Mouse (Mus musculus) midbrain, postnatal 0 days (tissue): ENCODE data around the gene Actn4. TPM values are rescaled to one million over a fixed set of nuclear protein-coding genes. Genes with fewer than 3 reads are reported as not detected.

Source experiments
- ATAC-seq: fragments of 200-750 bp; cut with Nextera tagmentation; 2 replicates; pipeline ENCODE4 v1.8.0; 2017; ENCODE audit warnings: moderate number of reproducible peaks, mild to moderate bottlenecking, moderate TSS enrichment, moderate library complexity; ENCODE audit not compliant: low FRiP score
- DNase-seq: peaks from one replicate; pipeline ENCODE4 v3.0.0-alpha.2; 2015; ENCODE audit warnings: low spot score
- H3K27ac ChIP-seq: fragments of 300-500 bp; sonication (generic); 2 replicates; pipeline ENCODE4 v1.5.1; 2014; ENCODE audit warnings: low read depth, mild to moderate bottlenecking, low read length, mixed read lengths
- H3K27me3 ChIP-seq: fragments of 300-500 bp; sonication (generic); 2 replicates; pipeline ENCODE4 v1.6.1; 2014; ENCODE audit warnings: low read length, control low read depth, mixed read lengths; ENCODE audit not compliant: insufficient read depth
- H3K36me3 ChIP-seq: fragments of 300-500 bp; sonication (generic); 2 replicates; pipeline ENCODE4 v1.6.1; 2014; ENCODE audit warnings: low read length, control low read depth, mixed read lengths; ENCODE audit not compliant: insufficient read depth
- H3K4me1 ChIP-seq: fragments of 300-500 bp; sonication (generic); 2 replicates; pipeline ENCODE4 v1.6.1; 2014; ENCODE audit warnings: mild to moderate bottlenecking, control low read depth, antibody characterized with exemption, low read length, mixed read lengths; ENCODE audit not compliant: insufficient read depth
- H3K4me2 ChIP-seq: fragments of 300-500 bp; sonication (generic); 2 replicates; pipeline ENCODE4 v1.6.1; 2014; ENCODE audit warnings: low read depth, mild to moderate bottlenecking, low read length, mixed read lengths; ENCODE audit not compliant: poor library complexity, severe bottlenecking
- H3K4me3 ChIP-seq: fragments of 300-500 bp; sonication (generic); 2 replicates; pipeline ENCODE4 v1.5.1; 2014; ENCODE audit warnings: low read depth, mild to moderate bottlenecking, low read length, moderate library complexity
- H3K9ac ChIP-seq: fragments of 300-500 bp; sonication (generic); replicated peaks from 2 replicates; pipeline ENCODE4 v1.6.1; 2014; ENCODE audit warnings: mild to moderate bottlenecking, low read length, moderate library complexity, mixed read lengths; ENCODE audit not compliant: poor library complexity, severe bottlenecking
- H3K9me3 ChIP-seq: fragments of 300-500 bp; sonication (generic); 2 replicates; pipeline ENCODE4 v1.6.1; 2016; ENCODE audit warnings: low read length, control low read depth
- CTCF ChIP-seq: IDR thresholded peaks from 2 replicates; pipeline ENCODE4 v1.5.1; 2016; ENCODE audit warnings: antibody characterized with exemption, mild to moderate bottlenecking
- WGBS: fragments of 180-500 bp; shearing (Covaris S2); extraction: QIAGEN DNeasy Blood & Tissue Kit; methylation state at CpG from one replicate; pipeline ENCODE4 v1.1.7; 2014; 5-methylcytosine and 5-hydroxymethylcytosine counted together
- polyA plus RNA-seq: library from polyadenylated mRNA; unstranded; fragments of >200 nt; fragmentation: Nextera tagmentation; extraction: Ambion mirVana; gene quantifications from 2 replicates; pipeline ENCODE4 v1.2.1, GENCODE M21; 2015
- total RNA-seq: library from RNA; depleted of rRNA; stranded (reverse); fragments of >200 nt; gene quantifications from 2 replicates; pipeline ENCODE4 v1.2.3, GENCODE M21; 2014

Gene Actn4
- total and polyA plus RNA-seq, 2 experiments from 2014 or later: 74.7 to 101 TPM

DNA sequence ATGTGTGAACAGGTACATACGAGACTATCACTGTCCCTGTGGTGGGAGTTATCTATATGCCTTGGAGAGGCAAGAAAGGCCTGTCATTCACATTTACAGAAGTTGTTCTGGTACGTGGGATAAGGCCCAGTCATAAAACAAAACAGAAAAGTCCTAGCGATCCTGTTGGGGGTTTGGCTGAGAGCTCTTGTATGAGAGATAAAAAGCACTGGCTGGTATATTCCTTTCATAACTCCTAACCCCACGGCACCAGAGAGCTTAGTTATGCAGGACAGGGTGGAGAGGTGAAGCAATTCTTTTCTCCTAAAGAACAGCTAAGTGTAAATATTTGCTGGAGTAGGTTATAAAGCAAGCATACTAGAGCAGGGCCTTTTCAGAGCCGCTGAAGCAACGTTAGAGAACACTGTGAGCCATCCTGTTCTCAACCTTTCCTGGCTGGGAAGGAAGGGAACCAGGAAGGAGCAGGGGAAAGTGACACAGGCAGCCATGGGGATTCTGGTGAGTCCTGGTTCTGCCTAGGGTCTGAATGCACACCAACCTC is 2.6 kb downstream of the Actn4 start:
- Histone ChIP-seq H3K4me1 (peaks cover 22% of the 10 kb centered on the region), H3K27ac (peak overlapping the region; percentile 12; the same call in 1 of the 2 replicates)

DNA sequence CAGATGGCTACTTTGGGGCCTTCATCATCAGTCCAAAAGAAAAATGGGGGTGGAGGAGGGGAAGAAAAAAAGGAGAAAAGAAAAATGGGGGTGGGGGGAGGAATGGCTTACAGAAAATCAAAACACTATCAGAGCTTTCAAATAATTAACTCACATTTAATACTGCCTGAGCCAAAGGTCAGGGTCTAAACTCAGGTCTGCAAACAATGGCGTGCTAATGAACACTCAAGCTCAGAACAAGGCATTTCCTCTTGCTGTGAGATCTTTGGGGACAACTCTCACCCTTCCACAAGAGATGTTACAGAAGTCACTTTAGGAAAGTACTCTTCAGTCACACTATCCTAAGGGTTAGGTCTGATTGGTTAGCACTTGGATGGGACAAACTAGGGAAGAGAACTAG is 3.4 kb downstream of the Actn4 start:
- no peaks in the 10 kb centered on the region for H3K27me3 ChIP-seq
- no peak for TF ChIP-seq CTCF
- DNase-seq: no peak
- WGBS: 72% methylated on average over 1 of the region's 1 CpGs
- H3K9me3 ChIP-seq: no peaks in the 10 kb centered on the region
- no peak overlapping the region for H3K4me2 ChIP-seq
- H3K9ac ChIP-seq: no peak overlapping the region
- no peak overlapping the region for H3K4me3 ChIP-seq
- no peaks in the 10 kb centered on the region for H3K36me3 ChIP-seq
- H3K4me1 ChIP-seq: peaks cover 22% of the 10 kb centered on the region
- no peak overlapping the region for H3K27ac ChIP-seq
- ATAC-seq: no peak

More for the DNA sequence above, 2.6 kb downstream of the Actn4 start:
- DNase-seq (no peak), ATAC-seq (no peak)
- Histone ChIP-seq H3K27me3 (no peaks in the 10 kb centered on the region), H3K36me3 (no peaks in the 10 kb centered on the region), H3K9me3 (no peaks in the 10 kb centered on the region), H3K4me3 (peak overlapping the region; percentile 99; the same call in 1 of the 2 replicates), H3K4me2 (peak overlapping the region; percentile 91), H3K9ac (no peak overlapping the region)
- no peak for TF ChIP-seq CTCF
- 49% methylated on average over 6 of the region's 6 CpGs for WGBS

DNA sequence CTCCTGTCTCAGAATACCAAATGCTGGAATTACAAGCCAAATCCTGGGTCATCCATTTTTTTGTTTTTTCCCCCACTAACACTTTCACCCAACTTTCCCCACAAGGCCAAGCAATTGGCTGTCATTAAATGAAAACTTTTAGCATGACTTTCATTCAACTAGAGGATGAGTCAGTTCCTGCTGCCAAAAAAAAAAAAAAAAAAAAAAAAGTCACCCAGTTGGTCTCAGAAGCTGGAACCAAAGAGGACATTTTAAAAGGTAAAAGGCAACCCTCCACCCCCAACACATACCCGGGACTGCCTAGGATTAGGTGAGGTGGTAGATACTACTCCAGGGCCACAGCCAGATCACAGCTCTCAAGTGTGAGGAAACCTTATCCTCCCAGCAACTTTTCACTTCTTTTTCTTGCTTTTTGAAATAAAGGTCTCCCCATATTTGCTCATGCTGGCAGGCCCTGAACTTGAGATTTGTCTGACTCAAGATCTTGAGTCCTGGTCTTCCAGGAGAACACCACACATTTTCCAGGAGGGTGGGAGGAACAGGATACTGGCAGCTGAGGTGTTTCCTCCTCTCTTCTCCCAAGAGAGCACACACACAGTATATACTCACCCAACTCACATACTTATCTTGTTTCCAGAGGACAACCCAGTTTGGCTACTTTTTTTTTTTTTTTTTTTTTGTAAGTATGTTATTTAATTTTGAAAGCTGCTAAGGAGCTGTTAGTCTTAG is 4.0 kb downstream of the Actn4 start:
- H3K27ac ChIP-seq: no peak overlapping the region
- 78% methylated on average over 1 of the region's 1 CpGs for WGBS
- TF ChIP-seq CTCF: no peak
- no peak overlapping the region for H3K4me2 ChIP-seq
- no peaks in the 10 kb centered on the region for H3K36me3 ChIP-seq
- H3K4me3 ChIP-seq: no peak overlapping the region
- no peaks in the 10 kb centered on the region for H3K27me3 ChIP-seq
- H3K9me3 ChIP-seq: no peaks in the 10 kb centered on the region
- peaks cover 22% of the 10 kb centered on the region for H3K4me1 ChIP-seq
- ATAC-seq (no peak), DNase-seq (no peak)
- H3K9ac ChIP-seq: no peak overlapping the region

DNA sequence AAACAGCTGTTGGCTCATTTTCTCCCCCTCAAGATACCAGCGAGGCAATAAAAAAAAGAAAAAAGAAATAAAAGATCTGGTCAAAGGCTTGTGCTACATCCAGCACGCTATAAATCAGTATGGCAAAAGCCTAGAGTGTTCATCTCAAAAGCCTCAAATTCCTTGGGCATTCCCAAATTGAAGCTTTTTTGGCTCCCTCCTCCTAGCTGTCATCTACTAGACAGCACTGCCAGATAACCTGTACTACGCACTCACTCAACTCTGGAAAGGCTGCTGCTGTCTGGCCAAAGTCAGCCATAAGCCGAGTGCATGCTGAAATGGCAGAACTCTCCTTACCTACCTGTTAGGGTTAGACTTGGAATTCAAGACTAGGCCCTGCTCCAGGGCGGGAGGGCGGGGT is 4.9 kb downstream of the Actn4 start:
- no peak overlapping the region for H3K27ac ChIP-seq
- ATAC-seq: no peak
- no peak for DNase-seq
- no peaks in the 10 kb centered on the region for H3K27me3 ChIP-seq
- H3K4me2 ChIP-seq: no peak overlapping the region
- WGBS: 90% methylated on average over 6 of the region's 6 CpGs
- peaks cover 22% of the 10 kb centered on the region for H3K4me1 ChIP-seq
- no peaks in the 10 kb centered on the region for H3K36me3 ChIP-seq
- no peaks in the 10 kb centered on the region for H3K9me3 ChIP-seq
- no peak for TF ChIP-seq CTCF
- no peak overlapping the region for H3K4me3 ChIP-seq
- H3K9ac ChIP-seq: no peak overlapping the region

DNA sequence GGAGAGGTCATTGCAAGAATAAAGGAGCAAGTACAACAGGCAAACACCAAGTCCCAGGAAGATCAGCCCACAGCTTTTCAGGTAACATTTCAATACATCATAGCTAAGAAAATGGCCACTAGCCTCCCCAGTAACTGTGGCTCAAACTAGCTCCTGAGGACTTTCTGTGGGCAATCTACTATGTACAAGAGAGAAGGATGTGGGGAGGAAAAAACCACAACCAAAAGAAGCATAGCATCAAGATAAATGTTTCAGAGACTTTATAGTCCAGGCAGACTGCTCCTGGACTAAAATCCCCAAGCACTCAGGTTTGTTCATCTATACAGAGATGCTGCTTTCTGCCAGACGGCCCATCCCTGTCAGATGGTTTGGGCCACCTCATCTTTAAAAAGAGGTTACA is 5.9 kb downstream of the Actn4 start:
- H3K4me1 ChIP-seq: peaks cover 22% of the 10 kb centered on the region
- H3K9me3 ChIP-seq: no peaks in the 10 kb centered on the region
- H3K36me3 ChIP-seq: no peaks in the 10 kb centered on the region
- H3K4me2 ChIP-seq: no peak overlapping the region
- 85% methylated on average over 1 of the region's 1 CpGs for WGBS
- TF ChIP-seq CTCF: no peak
- ATAC-seq (no peak), DNase-seq (no peak)
- no peak overlapping the region for H3K4me3 ChIP-seq
- H3K27ac ChIP-seq: no peak overlapping the region
- no peak overlapping the region for H3K9ac ChIP-seq
- H3K27me3 ChIP-seq: no peaks in the 10 kb centered on the region

DNA sequence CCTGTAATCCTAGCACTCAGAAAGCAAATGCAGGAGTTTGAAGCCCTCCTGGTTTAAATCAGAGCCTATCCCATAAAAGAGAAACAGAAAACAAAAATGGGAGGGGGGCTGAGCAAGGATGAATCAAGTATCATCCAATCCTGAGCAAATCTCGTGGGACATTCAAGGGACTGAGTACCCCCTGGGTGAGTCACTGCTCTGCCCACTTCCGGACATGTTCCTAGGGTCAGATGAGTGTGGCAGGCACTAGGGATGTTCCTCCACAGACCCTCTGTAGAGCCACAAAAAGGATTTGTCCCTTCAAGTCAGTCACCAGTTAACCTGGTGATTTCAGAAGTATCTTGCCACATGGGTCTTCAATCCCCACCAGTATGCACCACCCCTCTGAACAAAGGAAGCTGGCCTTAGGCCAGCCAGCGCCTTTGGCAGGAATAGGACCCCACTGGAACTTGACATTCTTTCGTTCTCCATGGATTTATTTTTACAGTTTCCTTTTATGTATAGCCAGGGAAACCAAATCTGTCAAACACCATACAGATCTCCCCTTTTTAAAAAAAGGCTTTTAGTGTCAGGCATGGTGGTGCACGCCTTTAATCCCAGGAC is 6.7 kb downstream of the Actn4 start:
- no peak for TF ChIP-seq CTCF
- no peak overlapping the region for H3K4me3 ChIP-seq
- H3K36me3 ChIP-seq: no peaks in the 10 kb centered on the region
- WGBS: 39% methylated on average over 5 of the region's 5 CpGs
- peaks cover 14% of the 10 kb centered on the region for H3K4me1 ChIP-seq
- no peak for ATAC-seq
- H3K27ac ChIP-seq: no peak overlapping the region
- no peaks in the 10 kb centered on the region for H3K27me3 ChIP-seq
- H3K4me2 ChIP-seq: no peak overlapping the region
- peak; percentile 59 for DNase-seq
- H3K9me3 ChIP-seq: no peaks in the 10 kb centered on the region
- H3K9ac ChIP-seq: no peak overlapping the region
